Mouse (Mus musculus) thymus, postnatal 36 days (tissue): ENCODE results near the gene Mef2a.
"Not testable (repeated sequence)": the region's sequence is repeated elsewhere in the genome, so short reads cannot be mapped to it uniquely, and the experiment has no call there.

Source experiments
- DNase-seq, 2 experiments: peaks; one replicate each; pipeline ENCODE4 v3.0.0; 2022; ENCODE audit warnings: mixed read lengths in 2 of 2

The Mef2a gene

GRCm38 (mm10) chr7:67369645-67370044 lies 3.0 kb downstream of the Mef2a start:
- DNase-seq = no peak

GRCm38 (mm10) chr7:67368394-67368793 lies 4.3 kb downstream of the Mef2a start:
- DNase-seq = no peak

DNA sequence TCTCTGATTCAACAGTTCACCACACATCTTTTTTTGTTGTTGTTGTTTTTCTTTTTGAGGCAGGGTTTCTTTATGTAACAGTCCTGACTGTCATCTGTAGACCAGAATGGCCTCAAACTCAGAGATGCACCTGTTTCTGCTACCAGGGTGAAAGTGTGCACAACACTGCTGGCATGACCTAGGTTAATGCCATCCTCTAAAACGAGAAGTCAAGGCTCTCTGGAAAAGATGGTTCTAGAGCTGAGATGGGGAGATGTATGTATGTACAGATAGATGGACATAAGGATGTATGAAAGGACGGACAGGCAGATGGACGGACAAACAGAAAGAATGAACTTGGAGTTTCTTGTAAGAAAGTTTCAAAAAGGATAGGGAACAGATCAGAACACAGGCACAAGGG lies 12.1 kb downstream of the Mef2a start:
- DNase-seq = no peak

GRCm38 (mm10) chr7:67359863-67360262 lies 12.8 kb downstream of the Mef2a start:
- no peak for DNase-seq

DNA sequence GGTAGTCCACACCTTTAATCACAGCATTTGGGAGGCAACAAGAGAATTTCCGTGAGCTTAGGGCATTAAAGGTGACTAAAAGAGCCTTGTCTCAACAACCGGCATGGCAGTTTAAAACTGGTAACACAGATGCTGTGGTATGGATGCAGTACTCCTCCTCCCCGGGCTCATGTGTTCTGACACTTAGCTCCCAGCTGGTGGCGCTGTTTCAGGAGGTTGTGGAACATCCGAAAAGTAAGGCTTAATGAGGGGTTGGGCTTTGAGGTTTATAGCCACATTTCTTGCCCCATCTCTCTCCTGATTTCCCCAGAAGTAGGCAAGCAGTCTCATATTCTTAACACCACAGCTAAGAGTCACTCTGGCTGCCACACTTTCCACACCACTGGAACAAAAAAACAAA lies 16.8 kb downstream of the Mef2a start:
- peak in 1 of 2 experiments; percentile 27 for DNase-seq

- DNase-seq = peak; percentile 72 to 75
Measured at GRCm38 (mm10) chr7:67353667-67354066, 19.0 kb downstream of the Mef2a start.

DNA sequence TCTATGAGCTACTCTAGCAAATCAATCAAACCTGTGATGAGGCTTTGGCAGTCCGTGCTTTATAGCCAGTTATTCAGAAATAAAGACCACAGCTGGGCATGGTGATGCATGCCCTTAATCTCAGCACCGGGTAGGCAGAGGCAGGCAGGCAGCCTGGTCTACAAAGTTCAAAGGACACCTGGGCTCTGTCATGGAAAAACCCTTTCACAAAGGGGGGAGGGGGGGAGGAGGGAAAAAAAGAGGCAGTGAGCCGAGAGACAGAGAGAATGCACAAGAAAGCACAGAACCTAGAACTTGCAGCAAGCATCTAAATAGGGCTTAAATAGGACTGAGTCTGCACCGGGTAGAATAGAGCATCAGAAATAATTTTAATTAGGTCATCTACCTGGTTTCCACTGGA lies 19.7 kb downstream of the Mef2a start:
- DNase-seq = peak in 1 of 2 experiments; percentile 28

- DNase-seq = no peak
Measured at GRCm38 (mm10) chr7:67344443-67344842, 28.2 kb downstream of the Mef2a start.

DNA sequence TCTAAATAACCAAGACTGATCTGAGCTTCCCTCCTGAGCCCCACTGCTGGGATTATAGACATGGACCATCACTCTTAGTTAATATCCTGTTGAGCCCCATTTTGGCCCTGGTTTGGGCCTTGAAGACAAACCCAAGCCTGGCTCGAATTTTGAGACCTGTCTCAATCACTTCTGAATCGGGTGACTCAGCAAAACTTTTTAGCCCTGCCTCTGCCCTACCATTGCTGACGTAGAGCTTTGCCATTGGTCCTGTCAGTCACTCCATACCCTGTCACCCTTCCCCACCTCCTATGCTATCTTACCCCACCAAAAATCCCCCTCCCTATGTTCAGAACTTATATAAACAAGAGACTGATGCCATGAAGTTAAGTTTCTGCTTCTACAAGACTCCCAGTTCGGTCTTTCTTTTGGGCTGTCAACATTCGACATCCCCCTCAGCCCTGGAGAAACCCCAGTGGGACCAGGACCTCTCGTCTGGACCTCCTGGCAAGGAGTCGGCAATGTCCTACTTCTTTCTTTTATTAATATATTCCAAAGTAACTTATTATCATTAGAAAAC lies 30.5 kb downstream of the Mef2a start:
- no peak for DNase-seq

- no peak for DNase-seq
Measured at GRCm38 (mm10) chr7:67320359-67320758, 52.3 kb downstream of the Mef2a start.

DNA sequence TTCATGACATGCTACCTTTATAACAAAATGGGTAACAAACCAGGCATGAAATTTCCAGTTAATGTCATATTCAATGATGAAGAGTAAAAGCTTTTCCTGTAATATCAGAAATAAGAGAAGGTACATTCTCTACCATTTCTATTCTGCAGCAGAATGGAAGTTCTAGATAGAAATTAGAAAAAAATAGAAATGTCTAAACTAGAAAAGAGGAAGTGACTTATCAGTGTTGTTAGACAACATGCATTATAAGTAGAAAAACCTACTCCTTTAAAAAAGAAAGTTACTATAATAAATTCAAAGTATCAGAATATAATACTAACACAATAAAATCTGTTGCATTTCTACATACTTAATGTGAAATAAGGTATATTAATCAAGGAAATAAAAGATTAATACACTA lies 54.0 kb downstream of the Mef2a start:
- DNase-seq = no peak

DNA sequence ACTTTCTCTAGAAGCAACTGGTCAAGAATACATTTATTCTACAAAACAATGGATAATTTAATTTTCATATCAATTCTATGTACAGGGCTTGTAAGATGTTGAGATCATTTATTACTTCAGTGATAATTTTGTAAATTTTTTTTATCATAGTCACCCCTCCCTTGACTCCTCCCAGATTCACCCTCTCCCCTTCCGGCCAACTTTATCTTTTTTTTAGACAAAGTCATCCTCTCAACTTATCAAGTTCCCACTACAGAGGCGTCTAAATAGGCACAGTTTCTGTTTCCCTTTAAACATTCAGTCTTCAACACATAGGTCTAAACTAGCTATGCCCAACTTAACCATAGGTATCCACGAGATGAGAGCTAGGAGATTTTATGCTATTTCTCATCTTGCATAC lies 59.5 kb downstream of the Mef2a start:
- DNase-seq = no peak

- no peak for DNase-seq
Measured at GRCm38 (mm10) chr7:67310151-67310550, 62.5 kb downstream of the Mef2a start.

DNA sequence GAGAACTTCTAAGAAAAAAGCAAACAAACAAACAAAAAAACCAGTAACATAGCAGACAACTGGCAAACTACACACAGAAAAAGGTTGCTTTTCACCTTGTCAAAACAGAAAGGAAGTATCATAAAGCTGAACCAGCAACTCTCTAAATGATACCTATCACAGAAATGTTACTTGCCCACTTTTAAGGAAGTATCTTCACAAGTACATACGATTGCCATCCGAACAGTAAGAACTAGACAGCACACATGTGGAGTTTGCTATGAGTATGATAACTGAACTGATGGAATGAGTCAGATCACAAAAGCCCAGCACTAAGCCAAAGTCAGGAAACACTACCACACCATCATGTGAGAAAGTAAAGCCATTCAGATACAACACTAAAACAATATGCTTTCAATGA lies 64.6 kb downstream of the Mef2a start:
- no peak for DNase-seq

- no peak for DNase-seq
Measured at GRCm38 (mm10) chr7:67307078-67307477, 65.6 kb downstream of the Mef2a start.

DNA sequence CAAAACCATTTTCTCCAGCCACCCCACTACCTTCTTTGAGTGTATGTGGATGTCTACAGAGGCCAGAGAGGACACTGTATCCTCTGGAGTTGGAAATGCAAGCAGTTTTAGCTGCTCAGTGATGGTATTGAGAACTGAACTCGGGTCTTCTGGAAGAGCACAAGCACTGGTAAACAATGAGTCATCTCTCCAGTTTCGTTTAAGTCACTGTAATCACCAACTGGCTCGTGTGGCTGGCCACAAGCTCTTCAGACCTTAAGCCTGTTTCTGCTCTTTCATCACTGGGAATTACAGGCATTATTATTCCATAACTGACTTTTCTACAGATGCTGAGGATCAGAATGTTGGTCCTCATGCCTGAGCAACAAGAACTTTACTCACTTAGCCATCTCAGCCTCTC lies 67.7 kb downstream of the Mef2a start:
- DNase-seq = no peak

GRCm38 (mm10) chr7:67296419-67296818 lies 76.2 kb downstream of the Mef2a start:
- DNase-seq = no peak

DNA sequence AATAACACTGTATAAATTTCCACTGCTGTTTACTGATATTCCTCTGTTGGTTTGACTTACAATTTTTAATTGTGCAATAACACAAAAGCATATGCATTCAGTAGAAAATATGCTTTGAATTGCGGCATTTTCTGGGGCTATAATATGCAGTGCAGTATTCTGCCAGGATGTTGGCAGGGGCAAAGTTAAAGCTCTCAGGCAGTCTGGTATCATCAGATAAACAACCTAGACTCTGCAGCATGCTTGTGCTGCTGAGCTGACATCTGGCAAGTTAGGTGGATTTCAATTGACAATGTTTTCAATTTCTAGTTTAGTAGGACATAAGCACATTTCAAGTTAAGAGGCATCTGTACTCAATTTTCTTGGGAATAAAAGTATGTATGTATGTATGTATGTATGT lies 81.3 kb downstream of the Mef2a start:
- no peak for DNase-seq

DNA sequence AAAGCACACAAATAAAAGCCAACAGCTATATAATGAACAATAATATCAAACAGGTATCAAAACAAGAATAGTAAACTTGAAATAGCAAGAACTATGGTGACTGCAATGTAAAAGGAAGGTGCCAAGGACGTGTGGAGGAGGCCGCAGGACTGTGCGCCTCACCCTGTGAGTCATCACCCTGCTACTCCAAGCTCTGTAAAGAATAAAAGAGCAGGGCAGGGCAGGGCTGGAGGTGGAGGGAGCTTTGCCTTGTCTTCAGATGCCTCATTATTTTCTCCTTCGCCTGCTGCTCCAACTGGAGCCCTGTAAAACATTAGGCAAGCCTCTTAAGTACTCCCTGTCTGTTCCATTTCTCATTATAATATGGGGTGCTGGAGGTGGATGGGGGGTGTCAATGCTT lies 85.2 kb downstream of the Mef2a start:
- no peak for DNase-seq

GRCm38 (mm10) chr7:67283581-67283980 lies 89.1 kb downstream of the Mef2a start:
- DNase-seq = no peak

- not testable (repeated sequence) for DNase-seq
Measured at GRCm38 (mm10) chr7:67270447-67270846, 102.2 kb downstream of the Mef2a start.

- no peak for DNase-seq
Measured at GRCm38 (mm10) chr7:67259828-67260563, 112.7 kb downstream of the Mef2a start.

- DNase-seq = no peak
Measured at GRCm38 (mm10) chr7:67246067-67246466, 126.6 kb downstream of the Mef2a start.

DNA sequence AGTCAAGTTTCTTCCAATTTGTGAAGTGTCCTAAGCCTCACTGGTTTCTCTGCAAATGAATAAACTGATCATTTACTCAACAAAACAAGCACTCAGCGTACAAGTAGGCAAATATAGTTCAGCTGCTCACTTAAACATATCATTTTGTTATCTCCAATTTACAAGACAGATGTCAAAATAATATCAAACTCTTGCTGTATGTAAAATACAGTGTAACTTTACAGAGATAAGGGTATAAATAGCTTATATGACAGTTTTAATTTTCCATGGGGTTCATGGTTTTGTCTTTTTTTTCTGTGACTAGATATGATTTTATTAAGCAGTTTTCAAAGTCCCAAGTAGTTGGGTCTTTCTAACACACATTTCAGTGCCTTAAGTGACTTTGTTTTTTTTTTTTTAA lies 127.4 kb downstream of the Mef2a start:
- DNase-seq = no peak

DNA sequence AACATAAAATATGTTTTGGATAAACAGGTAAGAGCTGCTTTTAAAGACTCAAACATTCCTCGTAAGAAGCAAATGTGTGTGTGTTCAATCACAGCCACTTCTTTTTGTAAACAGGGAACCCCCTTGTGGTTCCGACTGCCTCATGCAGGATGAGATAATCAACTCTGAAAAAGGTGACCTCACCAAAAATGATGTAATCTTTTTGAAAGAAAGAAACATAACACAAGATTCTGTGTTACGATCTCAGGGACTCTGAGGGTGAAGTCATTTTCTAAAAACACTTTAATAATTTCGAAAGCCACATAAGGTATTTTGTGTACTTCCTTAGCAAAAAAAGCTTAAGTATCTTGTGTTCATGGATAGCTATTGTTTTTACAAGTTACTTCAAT lies 128.8 kb downstream of the Mef2a start:
- DNase-seq = no peak
